Mouse (Mus musculus): ENCODE data around the gene Mtus2. TPM values are rescaled to one million over a fixed set of nuclear protein-coding genes. Genes with fewer than 3 reads are reported as not detected.

Gene Mtus2
- polyA plus RNA-seq, 1 experiment from 2014 or later: 4.1 TPM

- Histone ChIP-seq H3K9me3 (replicated peaks; ENCODE audit: low read length) (no peaks in the 10 kb centered on the region), H3K4me2 (ENCODE audit: low read length) (no peak overlapping the region), H3K36me3 (ENCODE audit: insufficient read depth, low read length) (no peaks in the 10 kb centered on the region), H3K4me1 (replicated peaks; ENCODE audit: insufficient read depth, low read length) (no peaks in the 10 kb centered on the region), H3K4me3 (replicated peaks; ENCODE audit: low read depth, low read length) (no peak overlapping the region), H3K27me3 (ENCODE audit: insufficient read depth, low read length) (no peaks in the 10 kb centered on the region), H3K27ac (no peak overlapping the region), H3K9ac (ENCODE audit: low read depth, low read length) (no peak overlapping the region)
- TF ChIP-seq CTCF (IDR thresholded peaks at IDR 0.05; ENCODE audit: low read depth): no peak
- DNase-seq (ENCODE audit: low spot score) (no peak), ATAC-seq (replicated peaks; ENCODE audit: low FRiP score, low read depth) (no peak)
- WGBS: 83% methylated on average over 3 of the region's 3 CpGs
These were observed 398.7 kb downstream of the Mtus2 start for GRCm38 (mm10) chr5:148355822-148356221.

- H3K27me3 ChIP-seq (ENCODE audit: insufficient read depth, low read length): no peaks in the 10 kb centered on the region
- H3K4me2 ChIP-seq (ENCODE audit: low read length): no peak overlapping the region
- no peaks in the 10 kb centered on the region for H3K36me3 ChIP-seq (ENCODE audit: insufficient read depth, low read length)
- H3K9ac ChIP-seq (ENCODE audit: low read depth, low read length): no peak overlapping the region
- TF ChIP-seq CTCF (IDR thresholded peaks at IDR 0.05; ENCODE audit: low read depth): no peak
- 0 out of 2 replicates have a peak, but pooled peaks cover under 1% of the 10 kb centered on the region for H3K4me1 ChIP-seq (replicated peaks; ENCODE audit: insufficient read depth, low read length)
- H3K9me3 ChIP-seq (replicated peaks; ENCODE audit: low read length): no peaks in the 10 kb centered on the region
- WGBS: 91% methylated on average over 6 of the region's 6 CpGs
- ATAC-seq (replicated peaks; ENCODE audit: low FRiP score, low read depth) (no peak), DNase-seq (ENCODE audit: low spot score) (no peak)
- H3K27ac ChIP-seq: no peak overlapping the region
- H3K4me3 ChIP-seq (replicated peaks; ENCODE audit: low read depth, low read length): no peak overlapping the region
These were observed 400.0 kb downstream of the Mtus2 start for GRCm38 (mm10) chr5:148357168-148357567.

- no peak for TF ChIP-seq CTCF (IDR thresholded peaks at IDR 0.05; ENCODE audit: low read depth)
- H3K27me3 ChIP-seq (ENCODE audit: insufficient read depth, low read length): no peaks in the 10 kb centered on the region
- H3K4me3 ChIP-seq (replicated peaks; ENCODE audit: low read depth, low read length): no peak overlapping the region
- 90% methylated on average over 11 of the region's 11 CpGs for WGBS
- H3K9me3 ChIP-seq (replicated peaks; ENCODE audit: low read length): no peaks in the 10 kb centered on the region
- no peak overlapping the region for H3K4me2 ChIP-seq (ENCODE audit: low read length)
- ATAC-seq (replicated peaks; ENCODE audit: low FRiP score, low read depth) (no peak), DNase-seq (ENCODE audit: low spot score) (no peak)
- H3K4me1 ChIP-seq (replicated peaks; ENCODE audit: insufficient read depth, low read length): peaks cover 7% of the 10 kb centered on the region; the same call in 1 of the 2 replicates
- no peak overlapping the region for H3K9ac ChIP-seq (ENCODE audit: low read depth, low read length)
- H3K27ac ChIP-seq: no peak overlapping the region
- no peaks in the 10 kb centered on the region for H3K36me3 ChIP-seq (ENCODE audit: insufficient read depth, low read length)
These were observed 402.0 kb downstream of the Mtus2 start for GRCm38 (mm10) chr5:148359131-148359530.

GRCm38 (mm10) chr5:148360922-148361758 is 404.0 kb downstream of the Mtus2 start:
- no peak for TF ChIP-seq CTCF (IDR thresholded peaks at IDR 0.05; ENCODE audit: low read depth)
- peak; percentile 79 for ATAC-seq (replicated peaks; ENCODE audit: low FRiP score, low read depth)
- no peaks in the 10 kb centered on the region for H3K27me3 ChIP-seq (ENCODE audit: insufficient read depth, low read length)
- no peak overlapping the region for H3K4me2 ChIP-seq (ENCODE audit: low read length)
- DNase-seq (ENCODE audit: low spot score): peak; percentile 44
- peak overlapping the region; percentile 68 for H3K27ac ChIP-seq
- no peak overlapping the region for H3K9ac ChIP-seq (ENCODE audit: low read depth, low read length)
- H3K4me1 ChIP-seq (replicated peaks; ENCODE audit: insufficient read depth, low read length): peaks cover 7% of the 10 kb centered on the region; the same call in 1 of the 2 replicates
- no peaks in the 10 kb centered on the region for H3K36me3 ChIP-seq (ENCODE audit: insufficient read depth, low read length)
- no peaks in the 10 kb centered on the region for H3K9me3 ChIP-seq (replicated peaks; ENCODE audit: low read length)
- WGBS: 49% methylated on average over 16 of the region's 16 CpGs
- no peak overlapping the region for H3K4me3 ChIP-seq (replicated peaks; ENCODE audit: low read depth, low read length)

GRCm38 (mm10) chr5:148361759-148362010 is 404.6 kb downstream of the Mtus2 start:
- WGBS: 14% methylated on average over 3 of the region's 3 CpGs
- H3K4me2 ChIP-seq (ENCODE audit: low read length): no peak overlapping the region
- ATAC-seq (replicated peaks; ENCODE audit: low FRiP score, low read depth): no peak
- no peaks in the 10 kb centered on the region for H3K36me3 ChIP-seq (ENCODE audit: insufficient read depth, low read length)
- peaks cover 7% of the 10 kb centered on the region; the same call in 1 of the 2 replicates for H3K4me1 ChIP-seq (replicated peaks; ENCODE audit: insufficient read depth, low read length)
- no peaks in the 10 kb centered on the region for H3K9me3 ChIP-seq (replicated peaks; ENCODE audit: low read length)
- H3K27me3 ChIP-seq (ENCODE audit: insufficient read depth, low read length): no peaks in the 10 kb centered on the region
- no peak for DNase-seq (ENCODE audit: low spot score)
- H3K9ac ChIP-seq (ENCODE audit: low read depth, low read length): no peak overlapping the region
- H3K27ac ChIP-seq: peak overlapping the region; percentile 56
- no peak overlapping the region for H3K4me3 ChIP-seq (replicated peaks; ENCODE audit: low read depth, low read length)
- no peak for TF ChIP-seq CTCF (IDR thresholded peaks at IDR 0.05; ENCODE audit: low read depth)

GRCm38 (mm10) chr5:148362296-148362695 is 405.2 kb downstream of the Mtus2 start:
- Histone ChIP-seq H3K4me2 (ENCODE audit: low read length) (no peak overlapping the region), H3K4me3 (replicated peaks; ENCODE audit: low read depth, low read length) (no peak overlapping the region), H3K9me3 (replicated peaks; ENCODE audit: low read length) (no peaks in the 10 kb centered on the region), H3K9ac (ENCODE audit: low read depth, low read length) (no peak overlapping the region), H3K36me3 (ENCODE audit: insufficient read depth, low read length) (no peaks in the 10 kb centered on the region), H3K27ac (peak overlapping the region; percentile 56), H3K27me3 (ENCODE audit: insufficient read depth, low read length) (no peaks in the 10 kb centered on the region), H3K4me1 (replicated peaks; ENCODE audit: insufficient read depth, low read length) (peaks cover 7% of the 10 kb centered on the region; the same call in 1 of the 2 replicates)
- no peak for TF ChIP-seq CTCF (IDR thresholded peaks at IDR 0.05; ENCODE audit: low read depth)
- DNase-seq (ENCODE audit: low spot score) (no peak), ATAC-seq (replicated peaks; ENCODE audit: low FRiP score, low read depth) (no peak)
- 98% methylated on average over 7 of the region's 7 CpGs for WGBS

Measured in kidney, postnatal 0 days (tissue).